Mouse (Mus musculus): ENCODE results near the gene Phf14. TPM values are rescaled to one million over a fixed set of nuclear protein-coding genes. Genes with fewer than 3 reads are reported as not detected.
"Not testable (repeated sequence)": the region's sequence is repeated elsewhere in the genome, so short reads cannot be mapped to it uniquely, and the experiment has no call there.

The Phf14 gene
- total RNA-seq, 2 experiments from 2014 or later: 22.1 to 24.4 TPM

GRCm38 (mm10) chr6:12089439-12089992 is 181.9 kb downstream of the Phf14 start:
- no peak for DNase-seq

GRCm38 (mm10) chr6:12095716-12096115 is 188.1 kb downstream of the Phf14 start:
- no peak for DNase-seq

- no peak for DNase-seq
These were observed 189.5 kb downstream of the Phf14 start for GRCm38 (mm10) chr6:12097125-12097524.

GRCm38 (mm10) chr6:12105144-12105543 is 197.5 kb downstream of the Phf14 start:
- DNase-seq: no peak

- DNase-seq: no peak
These were observed 199.7 kb downstream of the Phf14 start for GRCm38 (mm10) chr6:12107326-12107725.

- no peak for DNase-seq
These were observed 200.2 kb downstream of the Phf14 start for GRCm38 (mm10) chr6:12107786-12108185.

- DNase-seq: no peak
These were observed 209.6 kb downstream of the Phf14 start for GRCm38 (mm10) chr6:12116926-12117818.

GRCm38 (mm10) chr6:12117819-12118570 is 210.4 kb downstream of the Phf14 start:
- DNase-seq: no peak

GRCm38 (mm10) chr6:12122759-12123158 is 215.2 kb downstream of the Phf14 start:
- DNase-seq: no peak

GRCm38 (mm10) chr6:12125031-12125803 is 217.6 kb downstream of the Phf14 start:
- DNase-seq: no peak

- DNase-seq: not testable (repeated sequence)
These were observed 219.0 kb downstream of the Phf14 start for GRCm38 (mm10) chr6:12126601-12127000.

GRCm38 (mm10) chr6:12127287-12127686 is 219.7 kb downstream of the Phf14 start:
- no peak for DNase-seq

Other genes starting within 250 kb of the Phf14 start
- 1,000 to 10,000 TPM; 1,441 to 1,450 TPM for gene Ndufa4, start 312 bp upstream of the Phf14 start, total RNA-seq (2021)

All from gastrocnemius, postnatal 25 days (tissue).